Mouse (Mus musculus): Measurements from ENCODE around the gene Rftn2.
"Not testable (repeated sequence)": the region's sequence is repeated elsewhere in the genome, so short reads cannot be mapped to it uniquely, and the experiment has no call there.

Rftn2 gene

GRCm38 (mm10) chr1:55124136-55124535, 102.4 kb downstream of the Rftn2 start:
- not testable (repeated sequence) for DNase-seq (ENCODE audit: low read depth, low spot score)

- DNase-seq (ENCODE audit: low read depth, low spot score): no peak
These were observed 103.0 kb downstream of the Rftn2 start for GRCm38 (mm10) chr1:55123561-55123960.

GRCm38 (mm10) chr1:55123046-55123445, 103.5 kb downstream of the Rftn2 start:
- no peak for DNase-seq (ENCODE audit: low read depth, low spot score)
